16 mouse cellular contexts compared by ENCODE assay signal in genomic region chr9:106459946-106460345, GRCm38 (mm10). TPM values are rescaled to one million over a fixed set of nuclear protein-coding genes. Genes with fewer than 3 reads are reported as not detected.
A peak's percentile ranks its signal among the peaks of the same experiment; 100 is the strongest.
DNase-seq lines count a peak whose midpoint lies in the region; ATAC-seq and TF ChIP-seq lines count a peak whose summit lies in the region.
"Had no signal": no experiment of that assay in that cellular context is flagged by ENCODE, and none has a peak within 500 bp of the region (broad histone marks: within the 10 kb centered on the region; RNA-seq: fewer than 3 reads in every experiment).

No protein-coding gene starts in this region.

- H3K9ac ChIP-seq in forebrain, embryonic 14.5 days (ENCODE audit: low read length): peak overlapping the region; percentile 2; the same call in 1 of the 2 replicates
- H3K9ac ChIP-seq in forebrain, postnatal 0 days: no peak overlapping the region

- H3K4me1 ChIP-seq in forebrain, embryonic 14.5 days (ENCODE audit: control insufficient read depth, insufficient read depth, low read length): peaks cover 37% of the 10 kb centered on the region
- peaks cover 22% of the 10 kb centered on the region for H3K4me1 ChIP-seq in forebrain, postnatal 0 days (ENCODE audit: insufficient read depth)
- H3K4me1 ChIP-seq in E14TG2a.4 (replicated peaks; ENCODE audit: low read depth, low read length): peaks cover 92% of the 10 kb centered on the region

- no peak for ATAC-seq in forebrain, embryonic 14.5 days
- no peak for ATAC-seq in forebrain, postnatal 0 days
- no peak for ATAC-seq in megakaryocyte, adult 5-6 weeks (ENCODE audit: poor library complexity, severe bottlenecking)
- ATAC-seq: Patski had no signal

- H3K36me3 ChIP-seq in forebrain, embryonic 14.5 days (ENCODE audit: control insufficient read depth, insufficient read depth, low read length): peaks cover 48% of the 10 kb centered on the region
- peaks cover 37% of the 10 kb centered on the region for H3K36me3 ChIP-seq in forebrain, postnatal 0 days (ENCODE audit: insufficient read depth)
- H3K36me3 ChIP-seq in E14TG2a.4 (ENCODE audit: insufficient read depth, low read length): peaks cover 80% of the 10 kb centered on the region

- H3K9me3 ChIP-seq in forebrain, embryonic 14.5 days (replicated peaks; ENCODE audit: control insufficient read depth, low read length): no peaks in the 10 kb centered on the region
- no peaks in the 10 kb centered on the region for H3K9me3 ChIP-seq in forebrain, postnatal 0 days (ENCODE audit: low read length)
- H3K9me3 ChIP-seq in E14TG2a.4 (ENCODE audit: low read length): no peaks in the 10 kb centered on the region

- no peak for TF ChIP-seq CTCF in forebrain, postnatal 0 days (IDR thresholded peaks at IDR 0.05; ENCODE audit: low read depth)
- no peak for TF ChIP-seq CTCF in layer of hippocampus, adult 2 months (conservative IDR thresholded peaks at IDR 0.05)
- no peak for TF ChIP-seq CTCF in E14TG2a.4 (conservative IDR thresholded peaks at IDR 0.05; ENCODE audit: low read length)

- intact Hi-C loops in left cerebral cortex, postnatal 10 days (cut with DNase I): no loop called here

- H3K27ac ChIP-seq in forebrain, embryonic 14.5 days (ENCODE audit: low read depth, low read length): no peak overlapping the region
- H3K27ac ChIP-seq in forebrain, postnatal 0 days (ENCODE audit: low read depth, low read length): no peak overlapping the region
- H3K27ac ChIP-seq in layer of hippocampus, adult 2 months: peak overlapping the region; percentile 72
- H3K27ac ChIP-seq: macrophage had no signal

- WGBS in forebrain, embryonic 14.5 days: 82% methylated on average over 15 of the region's 15 CpGs
- WGBS in forebrain, postnatal 0 days: 81% methylated on average over 15 of the region's 15 CpGs

- no peaks in the 10 kb centered on the region for H3K27me3 ChIP-seq in forebrain, embryonic 14.5 days (replicated peaks; ENCODE audit: control insufficient read depth, insufficient read depth, low read length)
- no peaks in the 10 kb centered on the region for H3K27me3 ChIP-seq in forebrain, postnatal 0 days (ENCODE audit: insufficient read depth, low read length)
- H3K27me3 ChIP-seq in E14TG2a.4 (ENCODE audit: insufficient read depth, low read length): 0 out of 2 replicates have a peak, but pooled peaks cover 2% of the 10 kb centered on the region
- H3K27me3 ChIP-seq: Patski had no signal

- H3K4me2 ChIP-seq in forebrain, embryonic 14.5 days (ENCODE audit: low read length): no peak overlapping the region
- no peak overlapping the region for H3K4me2 ChIP-seq in forebrain, postnatal 0 days (ENCODE audit: low read depth)

- no peak for DNase-seq in forebrain, embryonic 14.5 days (ENCODE audit: low spot score)
- no peak for DNase-seq in forebrain, postnatal 0 days
- DNase-seq in layer of hippocampus, adult 2 months (ENCODE audit: low spot score in 2 of 2): no peak
- DNase-seq in layer of hippocampus, adult 9-10 months (ENCODE audit: low spot score): no peak
- peak; percentile 60 for DNase-seq in cerebellum, adult 8-10 months
- DNase-seq in left cerebral cortex, postnatal 10 days (ENCODE audit: extremely low spot score in 1 of 2, low spot score in 2 of 2): no peak
- DNase-seq: heart, postnatal 10 days; kidney, adult 9 months; lung, adult 2 months; right cerebral cortex, postnatal 25 days; thymus, postnatal 4 days had no signal

- no peak overlapping the region for H3K4me3 ChIP-seq in forebrain, embryonic 14.5 days (ENCODE audit: low read depth, low read length)
- H3K4me3 ChIP-seq in forebrain, postnatal 0 days (ENCODE audit: low read depth, low read length): no peak overlapping the region
- H3K4me3 ChIP-seq in layer of hippocampus, adult 2 months: no peak overlapping the region
- H3K4me3 ChIP-seq in E14TG2a.4 (replicated peaks; ENCODE audit: low read length): peak overlapping the region; percentile 51

RNA-seq across cellular contexts. Expression of gene Gpr62, which starts 5.8 kb away (rescaled TPM):
- polyA plus RNA-seq in forebrain, embryonic 14.5 days (2014; fragmentation: Nextera tagmentation; extraction: Ambion mirVana): 0.56 and 0.89 TPM in 2 replicates
- 1.5 and 1.8 TPM in 2 replicates for total RNA-seq in forebrain, postnatal 0 days (2014; rRNA removed)
- polyA plus RNA-seq in forebrain, postnatal 0 days (2015; fragmentation: Nextera tagmentation; extraction: Ambion mirVana): 2.3 and 3.0 TPM in 2 replicates
- total RNA-seq in layer of hippocampus, adult 2 months (2021): 10 to 100 TPM; 11.6 to 12.4 TPM
- total RNA-seq in megakaryocyte, adult 5-6 weeks (2015): not detected in 2 replicates
- not detected in 2 replicates for total RNA-seq in megakaryocyte, adult 5-6 weeks (2017)
- total RNA-seq in left cerebral cortex, postnatal 10 days (2021): 1 to 10 TPM; 2.2 to 2.8 TPM
- total RNA-seq: liver, adult 2 months had no signal
- polyA plus RNA-seq: liver, adult 2 months; macrophage had no signal

RNA-seq across cellular contexts. Expression of gene Pcbp4, which starts 6.9 kb away (rescaled TPM):
- polyA plus RNA-seq in forebrain, embryonic 14.5 days (2014; fragmentation: Nextera tagmentation; extraction: Ambion mirVana): 199 and 226 TPM in 2 replicates
- total RNA-seq in forebrain, postnatal 0 days (2014; rRNA removed): 454 and 602 TPM in 2 replicates
- 251 and 273 TPM in 2 replicates for polyA plus RNA-seq in forebrain, postnatal 0 days (2015; fragmentation: Nextera tagmentation; extraction: Ambion mirVana)
- 100 to 1,000 TPM; 187 to 205 TPM for total RNA-seq in layer of hippocampus, adult 2 months (2021)
- total RNA-seq in megakaryocyte, adult 5-6 weeks (2015): 1.5 and 2.9 TPM in 2 replicates
- 2.4 and 4.0 TPM in 2 replicates for total RNA-seq in megakaryocyte, adult 5-6 weeks (2017)
- 100 to 1,000 TPM; 222 to 242 TPM for total RNA-seq in left cerebral cortex, postnatal 10 days (2021)

RNA-seq across cellular contexts. Expression of gene Abhd14a, which starts 12.5 kb away (rescaled TPM):
- 51.9 and 60.2 TPM in 2 replicates for polyA plus RNA-seq in forebrain, embryonic 14.5 days (2014; fragmentation: Nextera tagmentation; extraction: Ambion mirVana)
- 54.4 and 63.2 TPM in 2 replicates for total RNA-seq in forebrain, postnatal 0 days (2014; rRNA removed)
- polyA plus RNA-seq in forebrain, postnatal 0 days (2015; fragmentation: Nextera tagmentation; extraction: Ambion mirVana): 84.1 and 87.1 TPM in 2 replicates
- total RNA-seq in layer of hippocampus, adult 2 months (2021): 10 to 100 TPM; 39.0 to 39.4 TPM
- 3.2 and 3.9 TPM in 2 replicates for total RNA-seq in megakaryocyte, adult 5-6 weeks (2015)
- total RNA-seq in megakaryocyte, adult 5-6 weeks (2017): 2.2 and 4.2 TPM in 2 replicates
- 10 to 100 TPM; 55.7 to 59.6 TPM for total RNA-seq in left cerebral cortex, postnatal 10 days (2021)

RNA-seq across cellular contexts. Expression of gene Abhd14b, which starts 12.7 kb away (rescaled TPM):
- 5.5 and 5.9 TPM in 2 replicates for polyA plus RNA-seq in forebrain, embryonic 14.5 days (2014; fragmentation: Nextera tagmentation; extraction: Ambion mirVana)
- total RNA-seq in forebrain, postnatal 0 days (2014; rRNA removed): 10.5 and 13.8 TPM in 2 replicates
- polyA plus RNA-seq in forebrain, postnatal 0 days (2015; fragmentation: Nextera tagmentation; extraction: Ambion mirVana): 7.6 and 8.8 TPM in 2 replicates
- total RNA-seq in layer of hippocampus, adult 2 months (2021): 10 to 100 TPM; 13.9 to 17.0 TPM
- total RNA-seq in megakaryocyte, adult 5-6 weeks (2015): 7.7 and 8.2 TPM in 2 replicates
- 2.9 and 3.2 TPM in 2 replicates for total RNA-seq in megakaryocyte, adult 5-6 weeks (2017)
- total RNA-seq in left cerebral cortex, postnatal 10 days (2021): 10 to 100 TPM in 1 of 2 experiments, 1 to 10 TPM in 1; 9.7 to 10.3 TPM

RNA-seq across cellular contexts. Expression of gene Rrp9, which starts 15.8 kb away (rescaled TPM):
- polyA plus RNA-seq in forebrain, embryonic 14.5 days (2014; fragmentation: Nextera tagmentation; extraction: Ambion mirVana): 45.6 and 48.9 TPM in 2 replicates
- 45.6 and 52.9 TPM in 2 replicates for total RNA-seq in forebrain, postnatal 0 days (2014; rRNA removed)
- polyA plus RNA-seq in forebrain, postnatal 0 days (2015; fragmentation: Nextera tagmentation; extraction: Ambion mirVana): 46.5 and 47.3 TPM in 2 replicates
- total RNA-seq in layer of hippocampus, adult 2 months (2021): 10 to 100 TPM; 35.4 to 36.6 TPM
- 3.6 and 6.3 TPM in 2 replicates for total RNA-seq in megakaryocyte, adult 5-6 weeks (2015)
- 10.0 and 16.0 TPM in 2 replicates for total RNA-seq in megakaryocyte, adult 5-6 weeks (2017)
- total RNA-seq in left cerebral cortex, postnatal 10 days (2021): 10 to 100 TPM; 37.3 to 37.7 TPM

Comparison
In these comparisons a context has a peak if more than half of its experiments do, and no peak if none do; other contexts are left out.
1. RNA of gene Pcbp4, which starts 6.9 kb away (total RNA-seq): 454 to 602 TPM in forebrain, postnatal 0 days, 222 to 242 TPM in left cerebral cortex, postnatal 10 days and 187 to 205 TPM in layer of hippocampus, adult 2 months; 1.5 to 4.0 TPM in megakaryocyte, adult 5-6 weeks; every median in the first group is over 10 times any median in the second.
2. RNA of gene Abhd14a, which starts 12.5 kb away (total RNA-seq): 55.7 to 59.6 TPM in left cerebral cortex, postnatal 10 days, 54.4 to 63.2 TPM in forebrain, postnatal 0 days and 39.0 to 39.4 TPM in layer of hippocampus, adult 2 months; 2.2 to 4.2 TPM in megakaryocyte, adult 5-6 weeks; every median in the first group is over 4 times any median in the second.